Mouse (Mus musculus) kidney, postnatal 10 days (tissue): Measurements from ENCODE around the gene Ddx47.
A peak's percentile ranks its signal among the peaks of the same experiment; 100 is the strongest.

Experiments
- DNase-seq: peaks from one replicate; pipeline ENCODE4 v3.0.0; 2021; ENCODE audit warnings: mixed read lengths

Gene Ddx47

GRCm38 (mm10) chr6:135011734-135012116 lies 313 bp downstream of the Ddx47 start:
- no peak for DNase-seq

GRCm38 (mm10) chr6:135017211-135017610 lies 5.8 kb downstream of the Ddx47 start:
- no peak for DNase-seq

- no peak for DNase-seq
Observed at GRCm38 (mm10) chr6:135019564-135019963, 8.2 kb downstream of the Ddx47 start.

GRCm38 (mm10) chr6:135021633-135022032 lies 10.2 kb downstream of the Ddx47 start:
- no peak for DNase-seq

GRCm38 (mm10) chr6:135023379-135023778 lies 12.0 kb downstream of the Ddx47 start:
- DNase-seq, result no peak

- no peak for DNase-seq
Observed at GRCm38 (mm10) chr6:135024781-135025420, 13.5 kb downstream of the Ddx47 start.

- peak; percentile 27 for DNase-seq
Observed at GRCm38 (mm10) chr6:135026232-135026631, 14.8 kb downstream of the Ddx47 start.

- no peak for DNase-seq
Observed at GRCm38 (mm10) chr6:135026755-135027154, 15.3 kb downstream of the Ddx47 start.

- DNase-seq, result peak; percentile 49
Observed at GRCm38 (mm10) chr6:135029246-135029645, 17.8 kb downstream of the Ddx47 start.

GRCm38 (mm10) chr6:135038674-135039073 lies 27.3 kb downstream of the Ddx47 start:
- no peak for DNase-seq

GRCm38 (mm10) chr6:135040275-135040871 lies 29.0 kb downstream of the Ddx47 start:
- DNase-seq, result peak; percentile 16

- DNase-seq, result no peak
Observed at GRCm38 (mm10) chr6:135041930-135042329, 30.5 kb downstream of the Ddx47 start.

GRCm38 (mm10) chr6:135047276-135047675 lies 35.9 kb downstream of the Ddx47 start:
- no peak for DNase-seq

GRCm38 (mm10) chr6:135048509-135048908 lies 37.1 kb downstream of the Ddx47 start:
- no peak for DNase-seq

GRCm38 (mm10) chr6:135048956-135049355 lies 37.5 kb downstream of the Ddx47 start:
- peak; percentile 33 for DNase-seq

- DNase-seq, result no peak
Observed at GRCm38 (mm10) chr6:135053789-135054188, 42.4 kb downstream of the Ddx47 start.

GRCm38 (mm10) chr6:135055882-135056281 lies 44.5 kb downstream of the Ddx47 start:
- DNase-seq, result no peak

GRCm38 (mm10) chr6:135060728-135061127 lies 49.3 kb downstream of the Ddx47 start:
- no peak for DNase-seq

GRCm38 (mm10) chr6:135064621-135065020 lies 53.2 kb downstream of the Ddx47 start:
- DNase-seq, result no peak

GRCm38 (mm10) chr6:135065236-135065957 lies 54.0 kb downstream of the Ddx47 start, which contains the start of gene Gprc5a:
Gprc5a (plus strand) TSS chr6:135065651.
- peak; percentile 73 for DNase-seq

- DNase-seq, result no peak
Observed at GRCm38 (mm10) chr6:135066795-135067445, 55.5 kb downstream of the Ddx47 start.

GRCm38 (mm10) chr6:135068221-135068620 lies 56.8 kb downstream of the Ddx47 start:
- no peak for DNase-seq

GRCm38 (mm10) chr6:135069856-135070255 lies 58.4 kb downstream of the Ddx47 start:
- DNase-seq, result no peak
